Mouse (Mus musculus) liver, embryonic 15.5 days (tissue): ENCODE measurements around the gene Eif4b. TPM values are rescaled to one million over a fixed set of nuclear protein-coding genes. Genes with fewer than 3 reads are reported as not detected.

Source experiments
- ATAC-seq: fragments of 200-750 bp; cut with Nextera tagmentation; 2 replicates; pipeline ENCODE4 v1.8.0; 2017; ENCODE audit warnings: moderate number of reproducible peaks, mild to moderate bottlenecking, moderate library complexity; ENCODE audit not compliant: insufficient read depth
- H3K27ac ChIP-seq: fragments of 300-500 bp; sonication (generic); replicated peaks from 2 replicates; pipeline ENCODE4 v1.5.1; 2015; ENCODE audit warnings: mild to moderate bottlenecking, inconsistent platforms
- H3K27me3 ChIP-seq: fragments of 300-500 bp; sonication (generic); 2 replicates; pipeline ENCODE4 v1.6.1; 2015; ENCODE audit warnings: mild to moderate bottlenecking, inconsistent platforms
- H3K36me3 ChIP-seq: fragments of 300-500 bp; sonication (generic); replicated peaks from 2 replicates; pipeline ENCODE4 v1.6.1; 2015; ENCODE audit warnings: moderate library complexity, mild to moderate bottlenecking, inconsistent platforms
- H3K4me1 ChIP-seq: fragments of 300-500 bp; sonication (generic); replicated peaks from 2 replicates; pipeline ENCODE4 v1.6.1; 2015; ENCODE audit warnings: inconsistent platforms
- H3K4me2 ChIP-seq: fragments of 300-500 bp; sonication (generic); 2 replicates; pipeline ENCODE4 v1.6.1; 2015; ENCODE audit warnings: moderate library complexity, mild to moderate bottlenecking, inconsistent platforms
- H3K4me3 ChIP-seq: fragments of 300-500 bp; sonication (generic); replicated peaks from 2 replicates; pipeline ENCODE4 v1.5.1; 2015; ENCODE audit warnings: mild to moderate bottlenecking, inconsistent platforms
- H3K9ac ChIP-seq: fragments of 300-500 bp; sonication (generic); 2 replicates; pipeline ENCODE4 v1.6.1; 2015; ENCODE audit warnings: moderate library complexity, mild to moderate bottlenecking, inconsistent platforms
- H3K9me3 ChIP-seq: fragments of 300-500 bp; sonication (generic); replicated peaks from 2 replicates; pipeline ENCODE4 v1.6.1; 2016; ENCODE audit warnings: inconsistent platforms
- WGBS: fragments of 180-500 bp; shearing (Covaris S2); methylation state at CpG from one replicate; pipeline ENCODE4 v1.1.7; 2015; ENCODE audit warnings: mixed read lengths; ENCODE audit not compliant: insufficient replicate concordance; 5-methylcytosine and 5-hydroxymethylcytosine counted together
- polyA plus RNA-seq: library from polyadenylated mRNA; unstranded; fragments of >200 nt; fragmentation: Nextera tagmentation; extraction: Ambion mirVana; gene quantifications from 2 replicates; pipeline ENCODE4 v1.2.1, GENCODE M21; 2015

Eif4b gene
- polyA plus RNA-seq, 1 experiment from 2014 or later, result 43.5 TPM

DNA sequence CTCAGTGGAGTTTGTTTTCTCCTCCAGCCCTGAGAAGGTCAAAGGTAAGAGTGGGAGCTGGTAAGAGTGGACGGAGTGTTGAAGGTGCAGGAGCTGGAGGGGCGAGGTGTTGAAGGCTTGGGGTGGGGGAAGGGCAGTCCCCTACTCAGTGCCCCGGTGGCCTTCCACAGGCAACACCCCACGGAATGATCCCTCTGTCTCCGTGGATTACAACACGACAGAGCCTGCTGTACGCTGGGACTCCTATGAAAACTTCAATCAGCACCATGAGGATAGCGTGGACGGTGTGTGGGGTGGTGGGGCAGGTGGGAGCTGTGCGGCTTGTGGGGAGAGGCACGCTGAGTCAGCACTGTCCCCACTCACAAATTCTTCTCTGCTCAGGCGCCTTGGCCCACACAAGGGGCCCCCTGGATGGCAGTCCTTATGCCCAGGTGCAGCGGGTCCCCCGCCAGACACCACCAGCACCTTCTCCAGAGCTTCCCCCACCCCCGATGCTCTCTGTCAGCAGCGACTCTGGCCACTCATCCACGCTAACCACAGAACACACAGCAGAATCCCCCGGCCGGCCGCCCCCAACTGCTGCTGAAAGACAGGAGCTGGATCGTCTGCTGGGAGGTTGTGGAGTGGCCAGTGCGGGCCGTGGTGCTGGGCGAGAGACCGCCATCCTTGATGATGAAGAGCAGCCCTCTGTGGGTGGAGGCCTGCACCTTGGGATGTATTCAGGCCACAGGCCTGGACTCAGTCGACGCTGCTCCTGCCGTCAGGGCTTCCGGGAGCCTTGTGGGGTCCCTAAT is 37.3 kb downstream of the Eif4b start:
- ATAC-seq, result no peak
- Histone ChIP-seq H3K36me3 (peaks cover 2% of the 10 kb centered on the region; the same call in 1 of the 2 replicates), H3K9ac (no peak overlapping the region), H3K27me3 (peaks cover 21% of the 10 kb centered on the region), H3K4me2 (no peak overlapping the region), H3K4me3 (no peak overlapping the region), H3K27ac (no peak overlapping the region), H3K4me1 (peaks cover 27% of the 10 kb centered on the region), H3K9me3 (no peaks in the 10 kb centered on the region)
- 63% methylated on average over 29 of the region's 29 CpGs for WGBS

- peaks cover 24% of the 10 kb centered on the region for H3K4me1 ChIP-seq
- H3K9ac ChIP-seq, result no peak overlapping the region
- no peak overlapping the region for H3K4me2 ChIP-seq
- no peaks in the 10 kb centered on the region for H3K9me3 ChIP-seq
- H3K36me3 ChIP-seq, result peaks cover 8% of the 10 kb centered on the region; the same call in 1 of the 2 replicates
- H3K27ac ChIP-seq, result no peak overlapping the region
- 71% methylated on average over 11 of the region's 11 CpGs for WGBS
- H3K27me3 ChIP-seq, result peaks cover 15% of the 10 kb centered on the region
- H3K4me3 ChIP-seq, result no peak overlapping the region
- no peak for ATAC-seq
These were observed 37.9 kb downstream of the Eif4b start for GRCm38 (mm10) chr15:102111495-102111829.

DNA sequence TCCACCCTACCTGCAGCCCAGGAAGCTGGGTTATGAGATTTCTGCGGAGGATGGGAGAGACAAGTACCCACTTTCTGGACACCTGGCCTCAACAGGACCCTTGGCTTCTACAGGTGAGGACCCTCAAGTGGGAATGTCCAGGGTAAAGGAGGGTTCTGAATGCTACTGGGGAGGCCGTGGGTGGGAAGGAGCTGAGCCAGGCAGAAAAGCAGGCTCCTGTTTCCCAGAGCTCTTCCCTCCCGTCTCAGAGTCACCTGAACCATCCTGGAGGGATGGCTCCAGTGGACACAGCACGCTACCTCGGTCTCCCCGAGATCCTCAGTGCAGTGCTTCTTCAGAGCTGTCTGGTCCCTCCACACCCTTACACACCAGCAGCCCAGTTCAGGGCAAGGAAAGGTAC is 38.6 kb downstream of the Eif4b start:
- peaks cover 8% of the 10 kb centered on the region for H3K27me3 ChIP-seq
- no peak for ATAC-seq
- H3K4me3 ChIP-seq, result no peak overlapping the region
- H3K4me2 ChIP-seq, result no peak overlapping the region
- peaks cover 15% of the 10 kb centered on the region for H3K36me3 ChIP-seq
- WGBS, result 65% methylated on average over 6 of the region's 6 CpGs
- H3K9ac ChIP-seq, result no peak overlapping the region
- H3K9me3 ChIP-seq, result no peaks in the 10 kb centered on the region
- H3K27ac ChIP-seq, result no peak overlapping the region
- H3K4me1 ChIP-seq, result peaks cover 17% of the 10 kb centered on the region

DNA sequence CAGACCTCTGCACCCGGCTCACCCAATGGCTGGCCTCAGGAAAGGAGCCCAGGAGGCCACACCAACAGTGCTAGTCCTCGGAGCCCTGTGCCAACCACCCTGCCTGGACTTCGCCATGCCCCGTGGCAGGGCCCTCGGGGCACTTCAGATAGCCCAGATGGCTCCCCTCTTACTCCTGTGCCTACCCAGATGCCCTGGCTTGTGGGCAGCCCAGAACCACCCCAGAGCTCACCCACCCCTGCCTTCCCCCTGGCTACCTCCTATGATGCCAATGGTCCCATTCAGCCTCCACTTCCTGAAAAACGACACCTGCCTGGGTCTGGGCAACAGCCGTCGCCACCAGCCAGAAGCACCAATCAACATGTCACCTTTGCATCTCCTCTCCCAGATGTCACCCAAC is 39.3 kb downstream of the Eif4b start:
- peaks cover 11% of the 10 kb centered on the region for H3K4me1 ChIP-seq
- peaks cover 6% of the 10 kb centered on the region; the same call in 1 of the 2 replicates for H3K27me3 ChIP-seq
- H3K27ac ChIP-seq, result no peak overlapping the region
- H3K9me3 ChIP-seq, result no peaks in the 10 kb centered on the region
- no peak overlapping the region for H3K4me3 ChIP-seq
- no peak for ATAC-seq
- H3K9ac ChIP-seq, result no peak overlapping the region
- 68% methylated on average over 8 of the region's 8 CpGs for WGBS
- peaks cover 18% of the 10 kb centered on the region for H3K36me3 ChIP-seq
- no peak overlapping the region for H3K4me2 ChIP-seq

- no peak for ATAC-seq
- H3K27ac ChIP-seq, result no peak overlapping the region
- H3K36me3 ChIP-seq, result peaks cover 26% of the 10 kb centered on the region
- H3K4me2 ChIP-seq, result no peak overlapping the region
- no peaks in the 10 kb centered on the region for H3K9me3 ChIP-seq
- H3K4me3 ChIP-seq, result no peak overlapping the region
- peaks cover 6% of the 10 kb centered on the region; the same call in 1 of the 2 replicates for H3K27me3 ChIP-seq
- peaks cover 8% of the 10 kb centered on the region for H3K4me1 ChIP-seq
- H3K9ac ChIP-seq, result no peak overlapping the region
- WGBS, result 67% methylated on average over 4 of the region's 4 CpGs
These were observed 40.1 kb downstream of the Eif4b start for GRCm38 (mm10) chr15:102113674-102114073.

DNA sequence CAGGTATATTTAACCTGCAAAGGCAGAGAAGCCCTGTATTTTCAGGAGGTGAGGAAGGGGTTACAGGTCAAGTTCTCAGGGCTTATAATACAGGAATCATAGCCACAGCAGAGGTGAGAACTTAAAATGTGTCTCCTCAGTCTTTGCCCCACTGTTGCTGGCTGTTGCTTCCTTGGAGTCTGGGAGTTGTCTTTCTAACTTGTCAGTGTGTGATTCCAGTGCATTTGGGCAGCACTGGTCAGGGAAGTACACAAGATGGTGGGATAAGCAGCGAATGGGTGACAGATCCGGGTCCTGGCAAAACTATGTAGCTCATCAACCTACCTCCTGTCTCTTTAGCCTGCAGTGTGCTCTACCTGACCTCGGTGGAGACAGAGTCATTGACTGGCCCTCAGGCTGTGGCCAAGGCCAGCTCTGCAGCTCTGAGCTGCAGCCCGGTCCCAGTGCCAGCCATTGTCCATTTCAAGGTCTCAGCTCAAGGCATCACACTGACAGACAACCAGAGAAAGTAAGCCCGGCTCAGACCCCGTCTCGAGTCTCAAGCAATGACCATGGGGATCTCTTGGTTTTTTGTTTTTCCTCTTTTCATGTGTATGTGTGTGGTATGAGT is 41.2 kb downstream of the Eif4b start:
- Histone ChIP-seq H3K4me3 (no peak overlapping the region), H3K27ac (no peak overlapping the region), H3K9me3 (no peaks in the 10 kb centered on the region), H3K4me2 (no peak overlapping the region), H3K27me3 (peaks cover 6% of the 10 kb centered on the region; the same call in 1 of the 2 replicates), H3K9ac (no peak overlapping the region), H3K4me1 (peaks cover 8% of the 10 kb centered on the region), H3K36me3 (peaks cover 32% of the 10 kb centered on the region)
- ATAC-seq, result no peak
- WGBS, result 71% methylated on average over 7 of the region's 7 CpGs

DNA sequence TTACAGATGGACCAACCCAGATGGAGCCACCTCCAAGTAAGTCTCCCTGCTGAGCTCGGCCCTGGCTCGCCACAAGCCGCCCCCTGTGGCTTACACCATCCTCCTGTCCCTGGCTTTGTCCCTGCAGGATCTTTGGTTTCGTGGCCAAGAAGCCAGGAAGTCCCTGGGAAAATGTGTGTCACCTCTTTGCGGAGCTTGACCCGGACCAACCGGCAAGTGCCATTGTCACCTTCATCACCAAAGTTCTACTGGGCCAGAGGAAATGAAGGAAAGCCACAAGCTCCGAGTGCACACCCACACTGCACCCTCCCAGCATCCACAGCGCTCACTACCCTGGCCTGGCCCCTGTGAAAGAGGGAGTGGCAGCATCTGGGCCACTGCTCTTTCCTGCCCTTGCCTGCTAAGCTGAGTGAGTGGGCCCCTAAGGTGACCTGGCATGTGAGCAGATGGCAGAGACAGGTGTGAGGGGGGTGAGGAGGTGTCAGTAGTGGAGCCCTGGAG is 42.2 kb downstream of the Eif4b start:
- Histone ChIP-seq H3K4me1 (peaks cover 8% of the 10 kb centered on the region), H3K27me3 (no peaks in the 10 kb centered on the region), H3K27ac (no peak overlapping the region), H3K4me3 (no peak overlapping the region), H3K36me3 (peaks cover 35% of the 10 kb centered on the region), H3K9me3 (no peaks in the 10 kb centered on the region), H3K9ac (no peak overlapping the region), H3K4me2 (no peak overlapping the region)
- 54% methylated on average over 9 of the region's 9 CpGs for WGBS
- ATAC-seq, result no peak

- H3K27ac ChIP-seq, result no peak overlapping the region
- no peaks in the 10 kb centered on the region for H3K27me3 ChIP-seq
- H3K9me3 ChIP-seq, result no peaks in the 10 kb centered on the region
- H3K9ac ChIP-seq, result no peak overlapping the region
- no peak for ATAC-seq
- no peak overlapping the region for H3K4me3 ChIP-seq
- peaks cover 46% of the 10 kb centered on the region for H3K36me3 ChIP-seq
- WGBS, result 71% methylated on average over 11 of the region's 11 CpGs
- H3K4me1 ChIP-seq, result peaks cover 8% of the 10 kb centered on the region
- no peak overlapping the region for H3K4me2 ChIP-seq
These were observed 43.3 kb downstream of the Eif4b start for GRCm38 (mm10) chr15:102116753-102117415.

DNA sequence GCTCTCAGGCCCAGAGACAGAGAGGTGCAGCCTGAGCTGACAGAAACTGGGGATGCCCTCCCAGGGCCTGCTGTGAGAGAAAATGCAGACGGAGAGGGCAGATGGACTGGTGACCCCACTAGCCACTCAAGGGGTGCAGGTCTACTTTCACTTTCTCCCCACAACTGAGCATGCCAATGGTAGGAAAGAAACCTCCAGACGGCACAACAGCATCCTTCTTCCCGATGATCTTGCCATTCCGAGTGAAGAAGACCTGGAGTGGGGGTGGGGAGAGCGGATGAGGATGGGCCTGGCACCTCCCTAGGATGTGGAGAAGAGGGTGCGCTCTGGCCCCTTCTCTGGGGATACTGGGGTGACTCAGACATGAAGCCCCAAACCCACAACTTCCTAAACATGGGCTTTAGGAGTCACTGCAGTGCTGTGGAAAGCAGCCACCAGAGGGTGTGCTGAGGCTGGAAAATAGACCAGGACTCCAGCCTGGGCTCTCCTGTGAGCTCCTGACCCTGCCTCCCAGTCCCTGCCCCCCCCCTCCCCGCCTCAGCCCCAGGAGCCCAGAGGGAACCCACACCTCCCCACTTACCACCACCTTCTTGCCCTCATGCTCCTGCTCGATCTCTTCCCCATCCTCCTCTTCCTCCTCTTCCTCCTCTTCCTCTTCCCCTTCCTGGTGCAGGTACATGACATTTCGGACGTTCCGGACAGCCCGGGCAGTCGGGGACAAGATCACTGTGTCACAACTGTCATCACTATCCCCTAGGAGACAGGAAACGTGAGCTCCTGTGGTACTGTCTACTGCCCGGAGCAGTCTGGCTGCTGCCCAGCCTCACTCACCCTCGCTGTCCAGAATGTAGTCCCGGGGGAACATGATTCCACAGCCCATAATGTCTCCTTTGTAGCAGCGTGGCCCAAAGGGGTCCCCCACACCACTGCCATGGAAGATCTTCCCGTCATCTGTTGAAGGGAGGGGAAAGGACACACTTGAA is 44.2 kb downstream of the Eif4b start:
- Histone ChIP-seq H3K9me3 (no peaks in the 10 kb centered on the region), H3K27ac (no peak overlapping the region), H3K4me2 (no peak overlapping the region), H3K36me3 (peaks cover 53% of the 10 kb centered on the region), H3K27me3 (no peaks in the 10 kb centered on the region), H3K4me1 (peaks cover 8% of the 10 kb centered on the region), H3K4me3 (no peak overlapping the region), H3K9ac (no peak overlapping the region)
- WGBS, result 74% methylated on average over 19 of the region's 19 CpGs
- no peak for ATAC-seq

GRCm38 (mm10) chr15:102118591-102118990 is 45.0 kb downstream of the Eif4b start:
- WGBS, result 86% methylated on average over 4 of the region's 4 CpGs
- Histone ChIP-seq H3K9ac (no peak overlapping the region), H3K4me2 (no peak overlapping the region), H3K4me1 (peaks cover 8% of the 10 kb centered on the region), H3K4me3 (no peak overlapping the region), H3K27ac (no peak overlapping the region), H3K36me3 (peaks cover 55% of the 10 kb centered on the region), H3K9me3 (no peaks in the 10 kb centered on the region), H3K27me3 (no peaks in the 10 kb centered on the region)
- no peak for ATAC-seq
